Mouse (Mus musculus) splenic B cell, adult 2 months (primary cell): ENCODE measurements at regions not wholly inside any gene's neighbourhood (a gene's known extent, or its start where the extent isn't known, plus 50 kb on each side); places are given as distances from the start of the nearest gene placed in this dataset.

Experiments used
- DNase-seq: peaks from one replicate; pipeline ENCODE4 v3.0.0-alpha.2; 2011; ENCODE audit warnings: low read depth, low spot score
- H3K27me3 ChIP-seq: 2 replicates; pipeline ENCODE4 v1.6.1; 2012; ENCODE audit warnings: mild to moderate bottlenecking, low read length, moderate library complexity, mixed read lengths; ENCODE audit not compliant: control insufficient read depth, poor library complexity, insufficient read depth, severe bottlenecking
- H3K36me3 ChIP-seq: 2 replicates; pipeline ENCODE4 v1.6.1; 2012; ENCODE audit warnings: mild to moderate bottlenecking, low read length, moderate library complexity, mixed read lengths; ENCODE audit not compliant: control insufficient read depth, poor library complexity, insufficient read depth, severe bottlenecking

DNA sequence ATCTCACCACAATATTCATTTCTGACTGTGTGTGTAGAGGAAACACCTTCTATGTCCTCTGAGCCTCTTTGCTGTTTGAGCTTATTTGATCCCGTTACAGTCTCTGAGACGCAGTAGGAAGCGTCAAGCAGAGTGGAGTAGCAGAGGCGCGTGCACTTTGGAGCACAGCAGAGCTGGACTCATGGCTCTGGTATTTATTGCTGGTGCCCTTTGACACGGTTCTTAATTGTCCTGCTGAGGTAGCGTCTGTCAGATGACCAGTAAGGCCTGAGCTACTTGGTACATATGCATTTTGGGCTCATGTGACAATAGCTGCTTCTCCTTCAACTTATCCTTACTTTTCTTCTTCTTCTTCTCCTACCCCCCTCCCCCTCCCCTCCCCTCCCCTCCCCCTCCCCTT is 195.8 kb downstream of the Foxo1 start:
- Histone ChIP-seq H3K27me3 (no peaks in the 10 kb centered on the region), H3K36me3 (no peaks in the 10 kb centered on the region)
- no peak for DNase-seq

GRCm38 (mm10) chr3:52454955-52455354 is 186.8 kb downstream of the Foxo1 start:
- no peaks in the 10 kb centered on the region for H3K27me3 ChIP-seq
- H3K36me3 ChIP-seq = no peaks in the 10 kb centered on the region
- no peak for DNase-seq

DNA sequence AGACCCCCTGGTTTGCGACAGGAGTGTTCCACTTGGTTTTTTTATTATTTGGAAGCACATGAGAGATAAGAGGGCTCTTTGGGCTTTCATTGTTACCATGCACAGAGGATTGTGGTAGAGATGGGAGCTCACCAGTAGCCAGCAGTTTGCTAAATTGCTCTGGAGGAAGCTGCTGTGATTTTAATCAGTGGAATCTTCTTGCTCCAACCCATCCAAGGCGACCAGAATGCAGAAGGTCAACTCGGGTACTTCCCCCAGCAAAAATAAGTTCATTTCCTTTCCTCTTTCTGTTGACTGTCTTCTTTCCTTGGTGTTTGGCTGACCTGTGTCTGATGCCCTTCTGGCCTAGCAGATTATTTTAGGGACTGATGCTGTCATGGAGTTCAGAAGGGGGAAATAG is 184.9 kb downstream of the Foxo1 start:
- Histone ChIP-seq H3K27me3 (no peaks in the 10 kb centered on the region), H3K36me3 (no peaks in the 10 kb centered on the region)
- DNase-seq = peak; percentile 27

DNA sequence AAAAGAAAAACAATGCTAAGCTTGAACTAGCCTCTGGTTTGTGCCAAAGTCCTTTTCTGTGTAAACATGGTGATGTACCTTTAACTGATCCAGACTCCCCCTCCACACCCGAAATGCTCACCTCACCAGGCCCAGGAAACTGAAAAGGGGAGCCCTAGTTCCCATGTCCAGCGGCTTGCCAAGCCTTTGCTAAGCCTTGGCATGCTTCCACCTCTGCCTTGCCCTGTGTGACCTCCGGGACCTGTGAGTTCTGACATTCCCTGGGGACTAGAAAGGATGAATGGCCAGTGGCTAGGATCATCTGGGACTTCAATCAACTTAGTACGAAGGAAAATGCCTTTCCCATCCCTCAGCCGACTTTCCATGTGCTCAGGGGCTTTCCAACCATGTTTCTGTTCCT is 184.2 kb downstream of the Foxo1 start:
- no peaks in the 10 kb centered on the region for H3K27me3 ChIP-seq
- H3K36me3 ChIP-seq = no peaks in the 10 kb centered on the region
- no peak for DNase-seq

DNA sequence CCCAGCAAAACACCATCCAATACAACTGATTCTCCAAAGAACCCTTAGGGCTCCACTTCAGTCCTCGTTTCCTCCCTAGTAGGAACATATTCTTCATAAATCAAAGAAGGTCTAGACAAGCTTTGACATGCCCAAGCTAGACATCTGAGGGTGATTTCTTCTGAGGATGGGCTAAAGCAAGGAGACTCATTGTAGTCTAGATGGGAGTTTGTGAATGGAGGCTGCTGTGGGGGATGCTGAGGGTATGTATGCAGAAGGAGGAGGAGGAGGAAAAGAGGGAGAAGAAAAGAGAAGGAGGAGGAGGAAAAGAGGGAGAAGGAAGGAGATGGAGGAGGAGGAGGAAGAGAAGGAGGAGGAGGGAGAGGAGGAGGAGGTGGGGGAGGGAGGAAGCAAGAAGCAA is 178.9 kb downstream of the Foxo1 start:
- no peaks in the 10 kb centered on the region for H3K27me3 ChIP-seq
- no peaks in the 10 kb centered on the region for H3K36me3 ChIP-seq
- no peak for DNase-seq

DNA sequence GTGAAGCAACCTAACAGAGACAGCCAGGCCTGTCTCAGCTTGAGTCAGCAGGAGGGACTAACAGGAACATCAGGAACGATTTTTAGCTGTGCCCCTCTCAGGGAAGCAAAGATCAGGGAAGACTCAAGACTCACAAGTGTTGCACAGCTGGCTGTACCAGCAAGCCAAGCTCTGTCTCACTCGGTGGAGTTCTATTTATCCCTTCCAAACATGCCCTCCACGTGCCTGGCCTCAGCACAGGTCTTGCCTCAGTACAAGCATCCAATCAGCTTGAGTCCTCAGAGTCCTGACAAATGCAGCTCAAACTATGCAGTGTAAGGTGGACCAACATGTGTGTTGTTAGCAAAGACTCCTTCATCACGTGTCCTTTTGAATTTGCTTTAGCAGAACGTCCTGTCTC is 178.4 kb downstream of the Foxo1 start:
- Histone ChIP-seq H3K36me3 (no peaks in the 10 kb centered on the region), H3K27me3 (no peaks in the 10 kb centered on the region)
- DNase-seq = no peak

DNA sequence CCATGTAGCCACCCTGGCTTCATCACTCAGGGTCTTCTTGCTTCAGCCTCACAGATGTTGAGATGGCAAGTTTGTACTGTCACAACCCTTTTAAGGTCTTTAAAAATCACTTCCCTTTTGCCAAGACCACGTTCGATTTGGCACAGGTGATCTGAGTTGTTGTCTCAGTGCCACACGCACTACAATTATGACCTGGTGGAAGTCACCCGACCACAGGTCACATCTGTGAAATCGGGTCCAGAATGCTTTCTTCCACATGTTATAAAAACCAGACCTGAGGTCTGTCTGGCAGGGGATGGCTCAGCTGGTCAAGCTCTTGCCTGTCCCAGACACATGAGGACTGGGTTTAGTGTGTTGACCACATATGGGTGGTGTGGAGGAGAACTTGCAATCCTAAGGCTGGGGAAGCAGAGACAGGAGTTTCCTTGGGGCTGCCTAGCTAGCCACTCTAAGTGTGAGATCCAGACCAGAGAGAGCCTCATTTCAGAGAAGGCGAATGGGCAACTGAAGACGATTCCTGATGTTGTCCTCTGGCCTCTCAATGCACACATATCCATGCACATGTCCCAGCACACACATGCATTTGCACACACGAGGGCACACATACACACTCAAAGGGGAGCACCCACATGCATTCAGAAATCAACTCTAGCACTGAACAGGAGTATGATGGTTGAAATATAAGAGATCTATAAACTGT is 176.4 kb downstream of the Foxo1 start:
- DNase-seq = peak; percentile 83
- Histone ChIP-seq H3K36me3 (no peaks in the 10 kb centered on the region), H3K27me3 (no peaks in the 10 kb centered on the region)

- H3K27me3 ChIP-seq = no peaks in the 10 kb centered on the region
- DNase-seq = peak; percentile 97
- no peaks in the 10 kb centered on the region for H3K36me3 ChIP-seq
Measured at GRCm38 (mm10) chr3:52443856-52444255, 175.7 kb downstream of the Foxo1 start.

GRCm38 (mm10) chr3:52429014-52429589 is 161.0 kb downstream of the Foxo1 start:
- Histone ChIP-seq H3K36me3 (no peaks in the 10 kb centered on the region), H3K27me3 (no peaks in the 10 kb centered on the region)
- no peak for DNase-seq

- DNase-seq = no peak
- Histone ChIP-seq H3K27me3 (no peaks in the 10 kb centered on the region), H3K36me3 (no peaks in the 10 kb centered on the region)
Measured at GRCm38 (mm10) chr3:52422826-52423225, 154.7 kb downstream of the Foxo1 start.

GRCm38 (mm10) chr3:52416261-52416660 is 148.1 kb downstream of the Foxo1 start:
- H3K27me3 ChIP-seq = no peaks in the 10 kb centered on the region
- DNase-seq = no peak

GRCm38 (mm10) chr3:52415361-52415760 is 147.2 kb downstream of the Foxo1 start:
- H3K27me3 ChIP-seq = no peaks in the 10 kb centered on the region
- DNase-seq = no peak
- no peaks in the 10 kb centered on the region for H3K36me3 ChIP-seq

More at GRCm38 (mm10) chr3:52416261-52416660, 148.1 kb downstream of the Foxo1 start:
- H3K36me3 ChIP-seq = no peaks in the 10 kb centered on the region

- H3K27me3 ChIP-seq = no peaks in the 10 kb centered on the region
- DNase-seq = no peak
- H3K36me3 ChIP-seq = no peaks in the 10 kb centered on the region
Measured at GRCm38 (mm10) chr3:52414017-52414416, 145.9 kb downstream of the Foxo1 start.

- no peaks in the 10 kb centered on the region for H3K36me3 ChIP-seq
- no peak for DNase-seq
- H3K27me3 ChIP-seq = no peaks in the 10 kb centered on the region
Measured at GRCm38 (mm10) chr3:52413187-52413746, 145.1 kb downstream of the Foxo1 start.

- no peak for DNase-seq
- H3K27me3 ChIP-seq = no peaks in the 10 kb centered on the region
Measured at GRCm38 (mm10) chr3:52411356-52411755, 143.2 kb downstream of the Foxo1 start.

More at GRCm38 (mm10) chr3:52411356-52411755, 143.2 kb downstream of the Foxo1 start:
- H3K36me3 ChIP-seq = no peaks in the 10 kb centered on the region
